Mouse (Mus musculus): ENCODE measurements around the gene Psmc1. TPM values are rescaled to one million over a fixed set of nuclear protein-coding genes. Genes with fewer than 3 reads are reported as not detected.

Gene Psmc1
- polyA plus RNA-seq, 1 experiment from 2014 or later = 236 TPM

- Histone ChIP-seq H3K9me3 (replicated peaks; ENCODE audit: low read length) (no peaks in the 10 kb centered on the region), H3K36me3 (ENCODE audit: insufficient read depth, low read length) (peaks cover 51% of the 10 kb centered on the region), H3K27ac (peak overlapping the region; percentile 86), H3K27me3 (ENCODE audit: insufficient read depth, low read length) (no peaks in the 10 kb centered on the region), H3K4me1 (replicated peaks; ENCODE audit: insufficient read depth, low read length) (peaks cover 21% of the 10 kb centered on the region), H3K9ac (ENCODE audit: low read depth, low read length) (no peak overlapping the region), H3K4me3 (replicated peaks; ENCODE audit: low read depth, low read length) (no peak overlapping the region), H3K4me2 (ENCODE audit: low read length) (no peak overlapping the region)
- DNase-seq (ENCODE audit: low spot score) = no peak
- 56% methylated on average over 6 of the region's 6 CpGs for WGBS
- no peak for TF ChIP-seq CTCF (IDR thresholded peaks at IDR 0.05; ENCODE audit: low read depth)
- no peak for ATAC-seq (replicated peaks; ENCODE audit: low FRiP score, low read depth)
These were observed 18.6 kb downstream of the Psmc1 start for GRCm38 (mm10) chr12:100128522-100128921.

- H3K4me3 ChIP-seq (replicated peaks; ENCODE audit: low read depth, low read length) = no peak overlapping the region
- no peaks in the 10 kb centered on the region for H3K27me3 ChIP-seq (ENCODE audit: insufficient read depth, low read length)
- ATAC-seq (replicated peaks; ENCODE audit: low FRiP score, low read depth) = no peak
- H3K9me3 ChIP-seq (replicated peaks; ENCODE audit: low read length) = no peaks in the 10 kb centered on the region
- TF ChIP-seq CTCF (IDR thresholded peaks at IDR 0.05; ENCODE audit: low read depth) = no peak
- H3K27ac ChIP-seq = peak overlapping the region; percentile 86
- H3K9ac ChIP-seq (ENCODE audit: low read depth, low read length) = no peak overlapping the region
- no peak overlapping the region for H3K4me2 ChIP-seq (ENCODE audit: low read length)
- 50% methylated on average over 8 of the region's 8 CpGs for WGBS
- DNase-seq (ENCODE audit: low spot score) = peak; percentile 30
- H3K36me3 ChIP-seq (ENCODE audit: insufficient read depth, low read length) = peaks cover 49% of the 10 kb centered on the region
- peaks cover 21% of the 10 kb centered on the region for H3K4me1 ChIP-seq (replicated peaks; ENCODE audit: insufficient read depth, low read length)
These were observed 19.0 kb downstream of the Psmc1 start for GRCm38 (mm10) chr12:100128961-100129360.

GRCm38 (mm10) chr12:100131167-100131566 lies 21.2 kb downstream of the Psmc1 start:
- 90% methylated on average over 9 of the region's 9 CpGs for WGBS
- ATAC-seq (replicated peaks; ENCODE audit: low FRiP score, low read depth) = no peak
- no peak overlapping the region for H3K4me2 ChIP-seq (ENCODE audit: low read length)
- no peak for TF ChIP-seq CTCF (IDR thresholded peaks at IDR 0.05; ENCODE audit: low read depth)
- peaks cover 45% of the 10 kb centered on the region for H3K36me3 ChIP-seq (ENCODE audit: insufficient read depth, low read length)
- no peak overlapping the region for H3K27ac ChIP-seq
- no peaks in the 10 kb centered on the region for H3K27me3 ChIP-seq (ENCODE audit: insufficient read depth, low read length)
- no peak overlapping the region for H3K4me3 ChIP-seq (replicated peaks; ENCODE audit: low read depth, low read length)
- no peak for DNase-seq (ENCODE audit: low spot score)
- peaks cover 21% of the 10 kb centered on the region for H3K4me1 ChIP-seq (replicated peaks; ENCODE audit: insufficient read depth, low read length)
- no peak overlapping the region for H3K9ac ChIP-seq (ENCODE audit: low read depth, low read length)
- no peaks in the 10 kb centered on the region for H3K9me3 ChIP-seq (replicated peaks; ENCODE audit: low read length)

- DNase-seq (ENCODE audit: low spot score) (peak; percentile 86), ATAC-seq (replicated peaks; ENCODE audit: low FRiP score, low read depth) (no peak)
- no peaks in the 10 kb centered on the region for H3K9me3 ChIP-seq (replicated peaks; ENCODE audit: low read length)
- peak; percentile 87 for TF ChIP-seq CTCF (IDR thresholded peaks at IDR 0.05; ENCODE audit: low read depth)
- H3K9ac ChIP-seq (ENCODE audit: low read depth, low read length) = no peak overlapping the region
- H3K4me2 ChIP-seq (ENCODE audit: low read length) = no peak overlapping the region
- H3K4me3 ChIP-seq (replicated peaks; ENCODE audit: low read depth, low read length) = no peak overlapping the region
- peaks cover 44% of the 10 kb centered on the region for H3K36me3 ChIP-seq (ENCODE audit: insufficient read depth, low read length)
- no peak overlapping the region for H3K27ac ChIP-seq
- peaks cover 21% of the 10 kb centered on the region for H3K4me1 ChIP-seq (replicated peaks; ENCODE audit: insufficient read depth, low read length)
- WGBS = 49% methylated on average over 8 of the region's 8 CpGs
- no peaks in the 10 kb centered on the region for H3K27me3 ChIP-seq (ENCODE audit: insufficient read depth, low read length)
These were observed 21.7 kb downstream of the Psmc1 start for GRCm38 (mm10) chr12:100131655-100132054.

GRCm38 (mm10) chr12:100134395-100134936 lies 24.5 kb downstream of the Psmc1 start:
- Histone ChIP-seq H3K9ac (ENCODE audit: low read depth, low read length) (no peak overlapping the region), H3K4me3 (replicated peaks; ENCODE audit: low read depth, low read length) (no peak overlapping the region), H3K4me1 (replicated peaks; ENCODE audit: insufficient read depth, low read length) (0 out of 2 replicates have a peak, but pooled peaks cover under 1% of the 10 kb centered on the region), H3K36me3 (ENCODE audit: insufficient read depth, low read length) (peaks cover 64% of the 10 kb centered on the region), H3K27me3 (ENCODE audit: insufficient read depth, low read length) (no peaks in the 10 kb centered on the region), H3K27ac (no peak overlapping the region), H3K9me3 (replicated peaks; ENCODE audit: low read length) (no peaks in the 10 kb centered on the region), H3K4me2 (ENCODE audit: low read length) (no peak overlapping the region)
- no peak for DNase-seq (ENCODE audit: low spot score)
- 0 out of 2 replicates have a peak, but pooled peaks have one; percentile 22 for ATAC-seq (replicated peaks; ENCODE audit: low FRiP score, low read depth)
- 73% methylated on average over 11 of the region's 11 CpGs for WGBS
- no peak for TF ChIP-seq CTCF (IDR thresholded peaks at IDR 0.05; ENCODE audit: low read depth)

GRCm38 (mm10) chr12:100135117-100135516 lies 25.2 kb downstream of the Psmc1 start:
- 84% methylated on average over 3 of the region's 3 CpGs for WGBS
- H3K9ac ChIP-seq (ENCODE audit: low read depth, low read length) = no peak overlapping the region
- no peak overlapping the region for H3K27ac ChIP-seq
- H3K27me3 ChIP-seq (ENCODE audit: insufficient read depth, low read length) = no peaks in the 10 kb centered on the region
- DNase-seq (ENCODE audit: low spot score) = no peak
- H3K9me3 ChIP-seq (replicated peaks; ENCODE audit: low read length) = no peaks in the 10 kb centered on the region
- ATAC-seq (replicated peaks; ENCODE audit: low FRiP score, low read depth) = no peak
- no peak overlapping the region for H3K4me3 ChIP-seq (replicated peaks; ENCODE audit: low read depth, low read length)
- H3K36me3 ChIP-seq (ENCODE audit: insufficient read depth, low read length) = peaks cover 67% of the 10 kb centered on the region
- no peaks in the 10 kb centered on the region for H3K4me1 ChIP-seq (replicated peaks; ENCODE audit: insufficient read depth, low read length)
- no peak overlapping the region for H3K4me2 ChIP-seq (ENCODE audit: low read length)
- TF ChIP-seq CTCF (IDR thresholded peaks at IDR 0.05; ENCODE audit: low read depth) = no peak
